Mouse (Mus musculus) ES-Bruce4 (cell line): ENCODE data around the gene Oxa1l.
A peak's percentile ranks its signal among the peaks of the same experiment; 100 is the strongest.

ENCODE experiments used
- CTCF ChIP-seq: IDR thresholded peaks from one replicate; pipeline ENCODE4 v1.8.1; 2011; ENCODE audit warnings: low read depth, low read length
- EP300 ChIP-seq: IDR thresholded peaks from 2 replicates; pipeline ENCODE4 v1.6.1; 2011; ENCODE audit warnings: low read depth, low read length; ENCODE audit not compliant: insufficient read depth
- POLR2A ChIP-seq: IDR thresholded peaks from one replicate; pipeline ENCODE4 v1.8.1; 2011; ENCODE audit warnings: low read length; ENCODE audit not compliant: insufficient read depth

DNA sequence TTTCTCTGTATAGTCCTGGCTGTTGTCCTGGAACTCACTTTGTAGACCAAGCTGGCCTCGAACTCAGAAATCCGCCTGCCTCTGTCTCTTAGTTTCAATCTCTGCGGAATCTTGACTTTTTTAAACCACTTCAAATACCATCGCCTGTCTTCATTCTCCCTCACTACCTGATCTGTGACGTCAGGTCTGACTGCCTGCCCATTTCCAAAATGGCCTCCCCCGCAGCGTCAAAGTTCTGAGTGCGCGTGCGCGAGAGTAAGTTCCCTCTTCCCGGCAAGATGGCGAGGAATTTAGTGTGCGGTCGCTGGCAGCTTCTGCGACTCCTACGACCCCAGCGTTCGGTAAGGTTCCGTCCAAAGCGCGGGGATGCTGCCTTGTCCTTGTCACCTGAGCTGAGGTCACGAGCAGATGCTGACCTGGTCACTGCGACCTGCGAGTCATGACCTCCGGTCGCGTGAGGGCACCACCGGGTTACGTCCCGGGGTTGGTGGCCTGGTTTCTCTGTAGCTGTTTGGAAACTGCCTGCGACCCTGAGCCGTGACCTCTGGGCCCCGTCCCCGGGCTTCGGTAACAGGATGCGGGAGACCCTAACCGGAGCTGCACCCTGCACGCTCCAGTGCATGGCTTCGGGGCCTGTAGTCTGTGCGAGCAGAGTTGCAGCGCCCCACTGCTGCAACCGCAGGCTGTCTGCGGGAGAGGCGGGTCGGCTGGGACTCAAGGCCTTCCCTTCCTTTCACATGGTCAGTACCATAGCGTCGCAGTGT lies at the start of gene Oxa1l:
- TF ChIP-seq CTCF (peak; percentile 9), POLR2A (peak; percentile 44), EP300 (no peak)
